ENCODE assay signal across 8 mouse cellular contexts in genomic region chr5:142498964-142499363, GRCm38 (mm10). TPM values are rescaled to one million over a fixed set of nuclear protein-coding genes. Genes with fewer than 3 reads are reported as not detected.
DNase-seq lines count a peak whose midpoint lies in the region; ATAC-seq and TF ChIP-seq lines count a peak whose summit lies in the region.
"Had no signal": no experiment of that assay in that cellular context is flagged by ENCODE, and none has a peak within 500 bp of the region (broad histone marks: within the 10 kb centered on the region; RNA-seq: fewer than 3 reads in every experiment).

No protein-coding gene starts in this region.

- no peak for TF ChIP-seq EP300 in CH12.LX (IDR thresholded peaks at IDR 0.05; ENCODE audit: low read length)

- dilution Hi-C loops in CH12.LX (cut with MboI; ENCODE audit: extremely low pct_ligation_motif_present, extremely low pct_unique_long_range_greater_than_20kb, low sequenced_read_pairs), result no loop called here

- no peaks in the 10 kb centered on the region for H3K9me3 ChIP-seq in kidney, embryonic 16.5 days (ENCODE audit: low read length)
- H3K9me3 ChIP-seq in CH12.LX (replicated peaks; ENCODE audit: low read length), result no peaks in the 10 kb centered on the region
- H3K9me3 ChIP-seq: limb, embryonic 15.5 days had no signal

- no peak overlapping the region for H3K4me2 ChIP-seq in kidney, embryonic 16.5 days (replicated peaks; ENCODE audit: low read depth, low read length)
- H3K4me2 ChIP-seq in CH12.LX (ENCODE audit: insufficient read depth, low read depth, poor library complexity, severe bottlenecking), result no peak overlapping the region
- H3K4me2 ChIP-seq: limb, embryonic 15.5 days had no signal

- DNase-seq in kidney, postnatal 10 days, result peak; percentile 60
- DNase-seq in A20 (ENCODE audit: low read depth, low spot score), result peak; percentile 54
- DNase-seq in CH12.LX (ENCODE audit: extremely low read depth), result peak; percentile 44
- peak; percentile 70 for DNase-seq in embryo, embryonic 10.5 days (ENCODE audit: low spot score)
- peak; percentile 45 for DNase-seq in lung, postnatal 14 days
- DNase-seq in urinary bladder, adult 18-20 months (ENCODE audit: low spot score in 2 of 2), result no peak

- 66% methylated on average over 3 of the region's 3 CpGs for WGBS in kidney, embryonic 16.5 days

- no peaks in the 10 kb centered on the region for H3K27me3 ChIP-seq in kidney, embryonic 16.5 days (ENCODE audit: insufficient read depth, low read length)
- H3K27me3 ChIP-seq in CH12.LX (replicated peaks), result peaks cover 59% of the 10 kb centered on the region
- H3K27me3 ChIP-seq: limb, embryonic 15.5 days had no signal

- no peak for ATAC-seq in kidney, embryonic 16.5 days (ENCODE audit: low FRiP score, low TSS enrichment)

- no peaks in the 10 kb centered on the region for H3K36me3 ChIP-seq in kidney, embryonic 16.5 days (ENCODE audit: insufficient read depth, low read length)
- H3K36me3 ChIP-seq in CH12.LX (replicated peaks in 1 of 2; ENCODE audit: control insufficient read depth in 1 of 2, insufficient read depth in 1 of 2, low read length in 1 of 2), result no peaks in the 10 kb centered on the region
- H3K36me3 ChIP-seq: limb, embryonic 15.5 days had no signal

- peaks cover 13% of the 10 kb centered on the region for H3K4me1 ChIP-seq in kidney, embryonic 16.5 days (ENCODE audit: insufficient read depth, low read length)
- H3K4me1 ChIP-seq in CH12.LX (ENCODE audit: control insufficient read depth in 1 of 2, insufficient read depth in 2 of 2), result peaks cover 0 to 5% of the 10 kb centered on the region in 2 experiments; a peak in 1 of 4 replicates

- no peak overlapping the region for H3K9ac ChIP-seq in kidney, embryonic 16.5 days (replicated peaks; ENCODE audit: low read length)
- no peak overlapping the region for H3K9ac ChIP-seq in CH12.LX (ENCODE audit: insufficient read depth, low read depth)
- H3K9ac ChIP-seq: limb, embryonic 15.5 days had no signal

- peak; percentile 39 to 78 for TF ChIP-seq CTCF in CH12.LX (conservative IDR thresholded peaks at IDR 0.05 in 1 of 2, IDR thresholded peaks at IDR 0.05 in 1 of 2; ENCODE audit: low read depth in 2 of 2, low read length in 2 of 2)

- no peak overlapping the region for H3K4me3 ChIP-seq in kidney, embryonic 16.5 days (ENCODE audit: low read length)
- no peak overlapping the region for H3K4me3 ChIP-seq in CH12.LX (replicated peaks in 1 of 3; ENCODE audit: low read depth in 2 of 3, low read length in 2 of 3, poor library complexity in 1 of 3)
- H3K4me3 ChIP-seq: limb, embryonic 15.5 days had no signal

- peak; percentile 71 for TF ChIP-seq RAD21 in CH12.LX (IDR thresholded peaks at IDR 0.05; ENCODE audit: low read depth, low read length)

- no peak overlapping the region for H3K27ac ChIP-seq in kidney, embryonic 16.5 days (ENCODE audit: low read length)
- H3K27ac ChIP-seq in CH12.LX (ENCODE audit: insufficient read depth, low read depth), result no peak overlapping the region
- H3K27ac ChIP-seq: limb, embryonic 15.5 days had no signal

- TF ChIP-seq POLR2A in CH12.LX (IDR thresholded peaks at IDR 0.05; ENCODE audit: low read depth, low read length), result no peak

- H3K79me2 ChIP-seq in CH12.LX (replicated peaks; ENCODE audit: control insufficient read depth, extremely low read depth, insufficient read depth, poor library complexity, severe bottlenecking), result no peaks in the 10 kb centered on the region

- in situ Hi-C loops in CH12.LX (cut with MboI; ENCODE audit: low pct_ligation_motif_present, low pct_unique_long_range_greater_than_20kb, low sequenced_read_pairs), result no loop called here

TF ChIP-seq in CH12.LX, 34 proteins besides CTCF, POLR2A, EP300 and RAD21:
- peak; percentile 60 for TF ChIP-seq SMC3 (IDR thresholded peaks at IDR 0.05; ENCODE audit: low read depth, low read length)
- TF ChIP-seq NELFE (IDR thresholded peaks at IDR 0.05; ENCODE audit: low read depth, low read length), result no peak
- no peak for TF ChIP-seq NRF1 (IDR thresholded peaks at IDR 0.05; ENCODE audit: low read depth, low read length)
- no peak for TF ChIP-seq ZMIZ1 (IDR thresholded peaks at IDR 0.05; ENCODE audit: low read depth, low read length)
- no peak for TF ChIP-seq ETS1 (conservative IDR thresholded peaks at IDR 0.05; ENCODE audit: low read depth, low read length)
- TF ChIP-seq HCFC1 (IDR thresholded peaks at IDR 0.05; ENCODE audit: low read depth, low read length), result no peak
- TF ChIP-seq MYC (IDR thresholded peaks at IDR 0.05; ENCODE audit: low read depth, low read length), result no peak
- TF ChIP-seq JUN (IDR thresholded peaks at IDR 0.05; ENCODE audit: insufficient read depth, low read depth, low read length), result no peak

RNA-seq across cellular contexts. Expression of gene Papolb, which starts 30.9 kb away (rescaled TPM):
- polyA plus RNA-seq in kidney, embryonic 16.5 days (2015; fragmentation: Nextera tagmentation; extraction: Ambion mirVana), result 0.05 and 0.12 TPM in 2 replicates
- not detected in 2 replicates for total RNA-seq in CH12.LX (2012; rRNA removed)
- total RNA-seq in CH12.LX (2014; rRNA removed), result not detected in 2 replicates
- polyA plus RNA-seq in CH12.LX (2012; ENCODE audit: insufficient read length, low read depth), result not detected in 2 replicates

RNA-seq across cellular contexts. Expression of gene Ap5z1, which starts 35.2 kb away (rescaled TPM):
- polyA plus RNA-seq in kidney, embryonic 16.5 days (2015; fragmentation: Nextera tagmentation; extraction: Ambion mirVana), result 13.2 and 13.8 TPM in 2 replicates
- total RNA-seq in CH12.LX (2012; rRNA removed), result 11.3 and 11.8 TPM in 2 replicates
- total RNA-seq in CH12.LX (2014; rRNA removed), result 3.1 and 4.0 TPM in 2 replicates
- polyA plus RNA-seq in CH12.LX (2012; ENCODE audit: insufficient read length, low read depth), result 12.8 and 18.7 TPM in 2 replicates

RNA-seq across cellular contexts. Expression of gene Radil, which starts 51.9 kb away (rescaled TPM):
- polyA plus RNA-seq in kidney, embryonic 16.5 days (2015; fragmentation: Nextera tagmentation; extraction: Ambion mirVana), result 2.6 and 4.2 TPM in 2 replicates
- total RNA-seq in CH12.LX (2012; rRNA removed) (not detected in 2 replicates), CH12.LX (2014; rRNA removed) (not detected in 2 replicates)
- not detected in 2 replicates for polyA plus RNA-seq in CH12.LX (2012; ENCODE audit: insufficient read length, low read depth)

Comparison
In these comparisons a context has a peak if more than half of its experiments do, and no peak if none do; other contexts are left out.
1. DNase-seq: peak in kidney, postnatal 10 days (single experiment), A20 (single experiment), CH12.LX (single experiment), embryo, embryonic 10.5 days (single experiment) and lung, postnatal 14 days (single experiment); none in urinary bladder, adult 18-20 months (0 of 2).